Mouse (Mus musculus): ENCODE measurements at regions not wholly inside any gene's neighbourhood (a gene's known extent, or its start where the extent isn't known, plus 50 kb on each side); places are given as distances from the start of the nearest gene placed in this dataset.

DNA sequence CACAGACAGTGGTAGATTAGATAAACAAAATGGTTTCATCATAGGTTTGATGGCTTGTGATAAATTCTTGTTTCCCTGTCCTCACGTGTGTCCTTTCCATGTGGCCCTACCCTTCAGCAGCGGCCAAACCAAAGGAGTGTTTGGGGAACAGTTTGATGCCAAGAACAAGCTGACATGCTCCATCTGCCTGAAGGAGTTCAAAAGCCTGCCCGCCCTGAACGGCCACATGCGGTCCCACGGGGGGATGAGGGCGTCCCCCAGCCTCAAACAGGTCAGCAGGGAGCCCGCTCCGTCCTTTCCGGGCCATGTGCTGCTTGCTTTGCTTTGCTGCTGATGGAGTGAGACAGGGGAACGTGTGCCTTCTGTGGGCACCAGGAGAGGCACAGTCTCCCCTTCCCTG is 51.0 kb upstream of the Mrps10 start:
- no peak for DNase-seq

DNA sequence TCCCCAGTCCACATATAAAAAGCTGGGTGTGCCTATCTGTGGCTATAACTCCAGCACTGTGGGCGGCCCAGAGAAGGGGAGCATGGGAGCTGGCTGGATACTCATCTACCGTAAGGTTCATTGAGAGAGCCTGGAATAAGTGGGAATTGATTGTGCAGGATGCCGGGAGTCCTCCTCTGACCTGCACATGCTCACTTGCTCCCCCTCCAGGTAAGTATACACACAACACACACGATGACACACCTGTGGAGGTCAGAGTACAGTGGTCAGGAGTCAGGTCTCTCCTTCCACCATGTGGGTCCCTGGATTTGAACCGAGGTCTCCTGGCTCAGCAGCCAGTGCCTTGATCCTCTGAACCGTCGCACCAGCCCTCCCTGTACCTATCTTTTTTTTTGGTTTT is 55.5 kb upstream of the Mrps10 start:
- DNase-seq = no peak

DNA sequence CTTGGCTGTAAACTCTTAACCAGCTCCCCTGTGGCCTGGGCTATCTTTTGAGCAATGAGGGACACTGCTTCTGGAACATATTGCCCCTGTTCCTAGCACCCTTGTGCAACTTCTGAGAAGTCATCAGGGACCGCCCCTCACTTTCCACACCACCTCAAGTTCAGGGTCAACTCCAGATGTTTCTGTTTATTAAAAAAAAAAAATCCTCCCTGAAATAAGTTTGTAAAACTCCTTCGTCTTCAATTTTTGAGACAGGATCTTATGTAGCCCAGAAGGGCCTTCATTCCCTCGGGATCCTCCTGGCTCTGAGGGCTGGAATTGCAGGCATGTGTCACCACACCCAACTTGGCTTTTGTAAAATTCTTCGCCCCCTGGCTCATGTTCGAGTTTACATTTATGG is 57.4 kb upstream of the Mrps10 start:
- DNase-seq = no peak

DNA sequence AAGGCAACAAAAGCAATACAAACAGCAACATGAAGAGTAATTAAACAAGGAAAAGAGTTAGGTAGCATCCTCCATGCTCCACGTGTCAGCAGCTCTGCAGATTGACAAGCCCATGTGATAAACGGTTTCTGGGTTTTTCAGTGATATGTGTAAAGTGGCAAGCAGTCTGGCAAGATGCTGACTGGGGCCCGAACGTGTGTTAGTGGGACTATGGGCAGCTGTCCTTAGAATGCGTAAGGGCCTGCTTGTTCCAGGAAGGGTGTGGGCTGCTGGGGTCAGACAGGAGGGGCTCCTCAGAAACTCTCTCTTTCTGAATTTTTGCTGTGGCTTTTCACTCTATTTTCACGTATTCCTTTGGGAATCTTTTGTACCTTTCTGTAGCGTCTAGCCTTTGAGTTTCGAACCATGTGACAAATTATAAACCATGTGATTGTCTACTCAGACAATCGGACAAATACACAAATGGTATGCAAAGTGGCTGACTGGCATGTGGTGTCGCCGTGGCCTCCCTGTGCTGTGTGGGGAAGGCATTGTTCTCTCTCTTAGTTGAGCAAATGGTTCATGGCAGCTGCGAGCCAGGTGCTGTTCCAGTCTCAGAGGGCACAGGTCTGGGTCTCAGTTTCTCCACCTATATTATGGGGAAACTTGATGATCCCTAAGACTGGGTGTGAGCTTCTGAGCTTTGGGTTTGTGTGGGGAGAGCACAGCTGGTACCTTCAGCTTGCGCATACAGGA is 62.5 kb upstream of the Mrps10 start:
- DNase-seq = no peak

DNA sequence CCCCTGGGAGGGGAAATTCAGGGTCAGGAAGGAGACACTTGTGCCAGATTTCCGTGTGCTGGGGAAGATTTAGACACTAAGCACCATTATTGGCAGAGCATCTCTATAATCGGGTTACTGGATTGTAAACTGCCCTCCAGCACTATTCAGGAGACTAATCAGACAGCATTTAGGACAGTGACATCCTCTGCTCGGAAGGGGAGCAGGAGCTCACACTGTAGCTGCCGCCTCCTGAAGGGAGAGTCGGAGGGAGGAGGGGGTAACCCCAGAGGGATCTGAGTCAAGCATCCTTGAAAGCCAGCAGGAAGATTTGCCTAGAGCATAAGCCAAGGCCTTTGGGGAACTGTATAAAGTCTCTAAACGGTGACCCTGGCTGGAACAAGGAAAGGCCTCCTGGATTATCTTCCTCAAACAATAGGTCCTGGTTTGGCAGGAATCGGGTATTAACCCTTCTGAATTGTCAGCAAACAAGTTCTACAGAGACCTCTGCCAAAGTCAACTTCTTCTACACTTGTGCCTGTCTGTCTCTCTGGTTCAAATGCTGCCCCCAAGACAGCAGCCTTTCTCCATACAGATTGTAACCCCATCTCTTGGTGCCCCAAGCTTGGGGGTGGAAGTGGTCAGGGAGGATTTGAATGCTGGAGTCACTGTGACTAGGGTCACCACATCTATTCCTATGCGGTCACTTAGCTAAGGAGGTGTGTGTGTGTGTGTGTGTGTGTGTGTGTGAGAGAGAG is 64.1 kb upstream of the Mrps10 start:
- peak; percentile 32 for DNase-seq

DNA sequence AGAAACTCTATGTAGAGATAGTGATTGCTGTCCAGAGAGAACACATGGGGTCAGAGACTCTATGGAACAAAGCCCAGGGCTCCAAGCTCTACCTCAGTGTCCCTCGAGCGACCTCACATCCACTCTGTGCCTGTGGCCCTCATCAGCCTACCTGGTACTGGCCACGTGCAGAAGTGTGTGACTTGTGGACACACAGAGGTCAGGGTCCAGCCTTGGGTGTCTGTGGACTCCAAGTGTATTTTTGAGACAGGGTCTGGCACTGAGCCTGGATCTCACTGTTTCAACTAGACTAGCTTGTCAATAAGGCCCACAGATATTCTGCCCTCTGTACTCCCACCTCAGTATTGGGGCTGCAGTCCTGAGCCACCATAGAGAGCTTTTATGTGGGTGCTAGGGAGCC is 65.1 kb upstream of the Mrps10 start:
- DNase-seq = no peak

DNA sequence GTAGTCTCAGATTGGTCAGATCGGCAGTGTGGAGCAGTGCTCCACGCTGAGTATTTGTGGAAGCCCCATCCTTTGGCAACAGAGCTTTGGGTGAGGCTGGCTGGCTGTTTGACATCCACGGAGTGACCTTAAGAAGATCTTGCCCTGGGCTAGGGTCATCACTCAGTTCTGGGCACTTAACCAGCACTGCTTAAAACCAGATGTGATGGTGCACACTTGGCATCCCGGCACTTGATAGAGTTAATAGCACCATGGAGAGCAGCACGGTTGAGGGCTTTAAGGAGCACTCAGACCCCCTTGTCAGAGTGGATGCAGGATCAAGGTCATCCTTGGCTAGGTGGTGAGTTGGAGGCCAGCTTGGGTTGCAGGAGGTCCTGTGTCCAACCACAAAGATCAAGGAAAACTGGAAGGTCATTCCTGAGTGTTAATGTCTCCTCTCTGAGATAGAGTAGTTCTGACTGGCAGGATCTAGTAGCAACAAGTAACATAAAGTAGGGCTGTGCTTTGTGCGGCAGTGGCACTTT is 70.2 kb upstream of the Mrps10 start:
- DNase-seq = no peak

DNA sequence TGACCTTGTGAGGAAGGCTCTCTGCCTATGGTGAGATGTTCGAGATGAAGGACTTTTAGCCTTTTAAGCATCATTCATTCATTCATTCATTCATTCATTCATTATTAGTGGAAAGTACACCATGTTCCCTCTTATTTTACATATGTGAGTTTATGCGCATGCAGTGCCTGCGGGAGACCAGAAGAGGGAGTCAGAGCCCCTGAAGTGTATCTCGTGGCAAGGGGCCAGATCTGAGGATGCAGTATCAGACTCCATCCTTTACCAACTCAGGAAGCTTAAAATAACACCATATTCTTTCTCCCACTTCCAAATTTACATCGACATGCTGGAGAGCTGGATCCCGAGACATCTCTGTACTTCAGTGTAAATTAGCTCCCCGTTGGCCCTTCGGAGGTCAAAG is 70.7 kb upstream of the Mrps10 start:
- DNase-seq = peak; percentile 44

DNA sequence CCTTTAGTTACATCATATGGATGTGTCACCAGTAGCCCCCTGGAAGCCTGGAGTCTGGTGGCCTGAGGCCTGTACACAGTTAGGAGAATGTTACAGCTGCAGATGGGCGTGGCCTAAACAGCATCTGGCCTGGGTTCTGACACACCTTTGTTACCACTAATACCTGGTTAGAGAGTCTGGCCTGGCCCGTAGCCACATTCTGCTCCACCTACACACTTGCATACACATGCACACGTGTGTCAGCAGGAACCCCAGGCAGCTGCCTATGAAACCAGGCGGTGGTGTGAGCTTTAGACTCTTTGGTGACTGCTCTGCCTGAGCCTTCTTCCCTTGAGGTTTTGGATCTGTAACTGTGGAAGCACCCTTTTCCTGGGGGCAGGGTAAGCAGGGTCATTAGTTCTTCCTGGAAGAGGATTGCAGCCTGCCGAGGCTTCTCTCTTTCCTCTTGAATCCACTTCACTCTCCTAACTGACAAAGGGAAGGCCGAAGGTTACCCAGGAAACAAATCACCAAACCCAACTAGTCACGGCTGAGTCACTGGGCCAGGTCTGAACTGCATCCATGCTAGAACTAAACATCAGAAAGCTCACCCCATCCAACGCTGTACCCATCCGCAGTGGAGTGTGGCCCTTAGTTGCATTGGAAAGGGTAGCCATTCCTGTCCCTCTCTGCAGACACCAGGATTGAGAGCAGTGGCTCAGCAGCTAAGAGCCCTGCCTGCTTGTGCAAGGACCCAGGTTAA is 71.8 kb upstream of the Mrps10 start:
- no peak for DNase-seq

DNA sequence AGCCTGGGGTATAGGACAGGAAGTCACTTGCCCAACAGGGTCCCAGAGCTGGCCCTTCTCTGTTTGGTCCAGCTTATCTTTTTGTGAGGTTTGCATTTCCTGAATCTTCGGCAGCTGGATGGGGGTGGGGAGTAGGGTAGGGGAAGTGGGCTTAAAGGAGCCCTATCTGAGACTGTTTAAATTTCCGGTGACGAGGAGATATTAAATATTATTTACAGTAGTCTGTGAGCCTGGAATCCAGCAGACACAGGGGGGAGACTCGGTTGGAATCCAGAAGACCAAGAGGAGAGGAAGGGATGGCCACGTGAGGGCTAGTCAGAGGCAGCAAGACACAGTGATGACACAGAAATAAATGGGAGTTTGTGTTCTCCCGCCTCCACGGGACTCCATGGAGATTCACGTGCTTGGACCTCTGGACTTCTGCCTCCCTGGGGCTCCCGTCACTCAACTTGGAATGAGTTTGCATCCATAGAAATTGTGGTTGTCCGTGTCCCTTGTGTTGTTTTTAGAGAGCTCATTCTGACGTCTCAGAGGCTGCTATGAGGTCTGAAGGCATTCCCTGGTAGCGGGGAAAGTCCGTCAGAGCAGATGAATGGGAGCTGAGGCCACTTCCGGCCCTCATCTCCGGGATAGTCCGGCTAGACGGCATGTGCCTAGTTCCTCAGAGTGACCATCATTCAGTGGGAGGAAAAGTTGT is 73.2 kb upstream of the Mrps10 start:
- DNase-seq = peak; percentile 40

DNA sequence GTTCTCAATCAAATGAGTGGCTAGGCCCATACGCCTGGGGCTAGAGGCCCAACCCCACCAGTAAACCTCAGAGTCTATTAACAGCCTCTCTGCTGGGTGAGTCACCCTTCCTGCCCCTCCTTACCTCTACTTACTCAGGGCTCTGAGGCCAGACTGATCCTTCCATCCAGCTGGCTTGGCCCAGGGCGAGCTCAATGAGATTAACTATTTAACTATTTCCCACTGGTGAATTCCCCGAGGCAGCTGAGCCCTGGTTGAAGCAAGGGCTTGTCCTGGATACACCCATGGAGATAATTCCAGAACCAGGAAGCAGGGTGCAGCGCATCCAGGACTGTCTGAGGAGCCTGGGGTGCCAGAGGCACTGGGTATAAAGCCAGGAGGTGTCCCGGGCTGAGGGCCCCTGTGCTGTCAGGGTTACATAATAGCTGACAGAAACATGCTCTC is 74.6 kb upstream of the Mrps10 start:
- DNase-seq = peak; percentile 64

DNA sequence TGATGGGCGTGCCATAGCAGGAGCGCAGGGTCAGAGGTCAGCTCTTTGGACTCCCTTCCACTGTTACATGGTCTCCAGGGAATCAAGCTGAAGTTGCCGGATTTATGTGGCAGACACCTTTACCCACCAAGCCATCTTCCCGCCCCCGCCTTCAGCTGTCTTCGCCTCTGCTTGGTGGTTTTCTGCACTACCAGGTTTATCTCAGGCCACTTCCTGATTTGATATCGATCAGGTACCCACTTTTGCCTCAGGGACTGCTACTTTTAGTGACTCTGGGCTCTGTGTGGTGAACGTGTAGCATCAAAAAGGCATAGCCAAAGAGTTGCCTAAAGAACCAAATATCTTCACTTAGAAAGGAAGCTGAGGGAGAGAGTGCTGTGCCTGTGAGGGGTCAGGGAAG is 75.5 kb upstream of the Mrps10 start:
- DNase-seq = no peak

DNA sequence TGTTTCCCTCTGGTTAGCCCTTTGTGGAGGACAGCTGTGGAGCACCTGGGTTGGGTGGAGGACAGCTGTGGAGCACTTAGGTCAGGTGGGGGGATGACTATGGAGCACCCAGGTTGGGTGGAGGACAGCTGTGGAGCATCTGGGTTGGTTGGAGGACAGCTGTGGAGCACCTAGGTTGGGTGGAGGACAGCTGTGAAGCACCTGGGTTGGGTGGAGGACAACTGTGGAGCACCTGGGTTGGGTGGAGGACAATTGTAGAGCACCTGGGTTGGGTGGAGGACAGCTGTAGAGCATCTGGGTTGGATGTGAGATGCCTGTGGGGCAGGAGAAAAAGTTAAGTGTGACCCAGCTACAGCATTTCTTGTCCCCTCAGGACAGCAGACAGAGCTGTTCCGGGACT is 77.1 kb upstream of the Mrps10 start:
- DNase-seq = no peak

DNA sequence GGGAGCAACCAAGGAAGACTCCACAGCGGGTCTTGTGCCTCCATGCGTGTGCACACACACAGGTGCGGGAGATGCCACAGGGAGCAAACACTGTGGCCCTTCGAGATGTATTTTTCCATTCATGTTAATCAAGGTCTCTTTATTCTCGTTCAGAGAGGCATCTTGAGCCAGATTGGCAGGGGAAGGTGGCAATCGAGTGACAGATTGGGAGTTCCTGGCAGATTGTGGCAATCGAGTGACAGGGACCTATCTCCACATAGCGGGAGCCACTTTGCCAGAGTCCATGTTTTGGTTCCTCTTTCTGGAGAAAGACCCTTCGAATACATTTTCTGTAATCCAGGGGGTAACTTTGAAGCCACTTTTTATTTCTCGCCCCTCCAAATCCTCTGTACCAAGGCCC is 83.1 kb upstream of the Mrps10 start:
- no peak for DNase-seq

DNA sequence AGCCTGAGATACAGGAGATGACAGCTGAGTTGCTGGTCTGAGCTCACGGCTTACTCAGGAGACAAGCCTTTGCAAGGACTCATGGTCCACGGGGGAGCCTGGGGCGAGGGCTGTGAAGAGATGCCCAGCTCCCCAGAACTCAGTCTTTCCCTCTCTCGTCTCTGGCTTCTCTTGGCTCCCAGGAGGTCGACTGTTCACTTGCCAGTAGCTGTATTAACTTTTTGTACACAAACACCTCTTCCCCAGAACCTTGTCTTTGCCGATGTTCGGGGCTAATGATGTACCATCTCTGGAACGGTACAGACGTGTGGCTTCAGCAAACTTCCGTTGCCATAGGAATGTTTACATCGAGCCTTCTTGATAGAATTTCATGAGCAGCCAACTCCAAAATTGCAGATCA is 84.5 kb upstream of the Mrps10 start:
- no peak for DNase-seq

DNA sequence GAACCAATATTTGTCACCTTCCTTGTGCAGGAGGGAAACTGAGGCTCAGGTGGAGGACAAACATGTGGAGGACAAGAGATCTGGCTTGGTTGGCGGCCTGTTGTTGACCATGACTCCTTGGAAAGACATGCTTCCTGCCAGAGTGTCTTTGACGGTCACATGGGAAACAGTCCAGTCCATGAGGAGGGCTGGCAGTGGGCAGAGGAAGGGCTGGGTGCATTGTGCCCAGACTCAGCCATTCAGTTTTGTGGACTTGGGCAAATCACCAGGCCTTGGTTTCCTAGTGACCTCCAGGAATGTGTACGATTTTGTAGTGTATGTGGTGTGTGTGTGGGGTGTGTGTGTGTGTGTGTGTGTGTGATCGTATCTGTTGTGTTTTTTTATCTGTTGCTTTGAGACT is 85.5 kb upstream of the Mrps10 start:
- peak; percentile 20 for DNase-seq

DNA sequence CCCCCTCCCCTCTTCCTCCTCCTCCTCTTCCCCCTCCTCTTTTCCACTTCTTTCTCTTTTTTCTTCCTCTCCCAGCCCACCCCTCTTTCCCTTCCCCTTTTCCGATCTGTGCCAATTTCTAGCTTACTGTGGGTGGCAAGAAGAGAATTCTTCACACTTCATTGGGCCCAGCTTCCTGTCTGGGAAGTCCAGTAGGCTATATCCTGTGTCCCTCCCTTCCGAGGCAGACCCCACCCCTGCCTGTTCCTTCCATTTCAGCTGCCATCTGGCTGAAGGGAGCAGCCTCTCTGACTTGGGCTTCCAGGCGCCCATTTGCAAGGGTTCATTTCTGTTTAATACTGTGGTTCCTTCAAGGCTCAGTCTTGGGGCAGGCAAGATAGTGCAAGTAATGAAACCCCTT is 86.2 kb upstream of the Mrps10 start:
- peak; percentile 23 for DNase-seq

DNA sequence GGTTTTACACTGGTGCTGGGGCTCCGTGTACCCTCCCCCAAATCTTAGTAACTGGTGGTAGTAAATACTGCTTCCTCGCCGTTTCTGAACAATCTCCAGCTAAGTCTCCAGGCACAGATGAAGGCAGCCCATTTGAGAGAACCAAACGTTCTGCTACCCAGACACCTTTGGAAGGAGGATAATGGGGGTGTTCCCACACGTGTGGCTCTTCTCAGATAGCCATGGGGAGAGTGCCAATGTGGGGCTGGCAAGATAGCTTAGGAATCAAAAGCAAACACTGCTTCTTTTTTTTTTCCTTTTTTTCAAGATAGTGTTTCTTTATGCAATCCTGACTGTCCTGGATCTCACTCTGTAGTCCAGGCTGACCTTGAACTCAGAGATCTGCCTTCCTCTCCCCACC is 90.8 kb upstream of the Mrps10 start:
- DNase-seq = no peak

DNA sequence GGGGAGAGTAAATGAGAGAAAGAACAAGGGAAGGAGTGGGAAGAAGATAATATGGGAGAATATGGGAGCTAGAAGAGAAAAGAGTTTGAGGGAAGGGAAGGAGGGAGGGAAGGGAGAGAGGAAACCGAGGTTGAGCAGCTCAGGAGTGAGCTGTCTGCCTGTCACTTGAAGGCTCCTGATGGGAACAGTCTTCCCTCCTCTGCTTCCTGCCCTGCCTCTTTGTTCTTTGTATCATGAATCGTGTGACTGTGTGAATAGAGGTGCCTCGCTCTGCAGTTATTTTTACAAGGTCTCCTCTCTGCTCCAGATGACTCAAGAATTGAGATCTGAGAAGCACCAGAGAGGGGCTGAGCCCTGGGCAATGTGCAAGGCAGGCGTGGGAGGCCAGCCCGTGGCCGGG is 92.0 kb upstream of the Mrps10 start:
- DNase-seq = no peak

DNA sequence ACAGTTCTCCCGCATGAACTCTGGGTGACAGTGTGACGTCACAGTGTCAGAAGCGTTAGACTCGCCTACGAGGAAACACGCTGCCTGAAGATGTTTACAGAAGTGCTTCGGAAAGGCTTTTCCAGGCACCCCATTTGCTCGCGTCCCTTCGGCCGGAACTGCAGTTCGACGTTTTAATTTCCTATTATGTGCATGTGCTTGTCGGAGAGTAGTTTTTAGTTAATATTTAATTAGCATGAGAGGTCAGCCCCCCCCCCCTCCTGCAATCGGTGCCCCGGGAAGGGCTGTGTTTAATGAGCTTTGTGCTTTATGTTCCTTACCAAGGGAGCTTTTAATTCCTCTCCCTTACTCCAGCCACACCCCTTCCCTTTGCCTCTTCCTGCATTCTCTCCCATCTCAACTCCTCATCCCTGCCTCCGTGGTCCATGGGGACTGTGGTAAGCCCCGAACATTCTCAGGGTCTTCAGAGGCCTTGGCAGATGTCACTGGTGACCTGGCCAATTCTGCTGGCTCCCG is 92.8 kb upstream of the Mrps10 start:
- peak; percentile 15 for DNase-seq

DNA sequence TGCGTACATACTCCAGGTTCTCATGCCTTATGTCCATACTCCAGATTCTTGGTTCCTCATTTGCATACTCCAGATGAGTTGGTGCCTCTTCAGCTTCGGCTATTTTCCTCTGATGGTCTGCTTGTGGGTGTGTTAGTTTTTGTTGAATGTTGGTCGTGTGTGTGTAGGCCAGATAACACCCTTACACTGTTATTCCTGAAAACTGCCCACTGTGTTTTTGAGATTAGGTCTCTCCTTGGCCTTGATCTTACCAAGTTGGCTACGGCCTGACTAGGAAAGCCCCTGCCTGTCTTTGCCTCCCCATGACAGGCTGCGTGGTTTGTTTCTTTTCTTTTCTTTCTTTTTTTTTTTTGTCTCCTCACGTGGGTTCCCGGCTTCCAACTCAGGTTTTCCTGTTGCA is 95.4 kb upstream of the Mrps10 start:
- DNase-seq = no peak

DNA sequence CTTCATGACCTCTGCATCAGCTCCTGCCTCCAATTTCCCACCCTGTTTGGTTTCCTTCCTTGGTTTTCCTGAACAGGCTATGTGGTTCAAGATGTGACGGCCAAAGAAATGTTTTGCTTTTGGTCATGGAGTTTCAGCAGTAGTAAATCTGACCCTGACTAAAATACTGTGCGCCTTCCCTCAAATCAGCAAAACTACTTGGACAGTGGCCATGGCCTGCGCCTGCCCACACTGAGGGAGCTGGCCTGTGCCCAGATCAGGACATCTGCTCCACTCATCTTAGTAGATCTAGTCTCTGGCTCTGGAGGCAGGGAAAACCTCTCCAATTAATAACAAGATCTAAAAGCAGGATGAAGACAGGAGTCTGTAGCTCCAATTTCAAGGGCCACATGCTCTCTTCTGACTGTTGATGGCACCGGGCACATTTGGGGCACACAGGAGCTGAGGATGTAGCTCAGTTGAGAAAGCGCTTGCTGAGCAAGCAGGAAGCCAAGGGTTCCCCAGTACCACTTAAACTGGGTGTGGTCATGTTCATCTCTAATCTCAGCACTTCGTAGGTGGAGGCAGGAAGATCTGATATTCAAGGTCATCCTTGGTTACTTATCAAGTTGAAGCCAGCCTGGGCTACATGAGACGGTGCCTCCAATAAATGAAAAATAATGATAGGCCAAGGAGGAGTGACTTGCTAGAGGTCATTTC is 96.6 kb upstream of the Mrps10 start:
- DNase-seq = peak; percentile 48

Measured in heart, postnatal 4 days (tissue).